Mouse (Mus musculus) midbrain, postnatal 0 days (tissue): ENCODE measurements at regions not wholly inside any gene's neighbourhood (a gene's known extent, or its start where the extent isn't known, plus 50 kb on each side); places are given as distances from the start of the nearest gene placed in this dataset.

ENCODE experiments used
- ATAC-seq: fragments of 200-750 bp; cut with Nextera tagmentation; 2 replicates; pipeline ENCODE4 v1.8.0; 2017; ENCODE audit warnings: moderate number of reproducible peaks, mild to moderate bottlenecking, moderate TSS enrichment, moderate library complexity; ENCODE audit not compliant: low FRiP score
- DNase-seq: peaks from one replicate; pipeline ENCODE4 v3.0.0-alpha.2; 2015; ENCODE audit warnings: low spot score
- H3K27ac ChIP-seq: fragments of 300-500 bp; sonication (generic); 2 replicates; pipeline ENCODE4 v1.5.1; 2014; ENCODE audit warnings: low read depth, mild to moderate bottlenecking, low read length, mixed read lengths
- H3K27me3 ChIP-seq: fragments of 300-500 bp; sonication (generic); 2 replicates; pipeline ENCODE4 v1.6.1; 2014; ENCODE audit warnings: low read length, control low read depth, mixed read lengths; ENCODE audit not compliant: insufficient read depth
- H3K36me3 ChIP-seq: fragments of 300-500 bp; sonication (generic); 2 replicates; pipeline ENCODE4 v1.6.1; 2014; ENCODE audit warnings: low read length, control low read depth, mixed read lengths; ENCODE audit not compliant: insufficient read depth
- H3K4me1 ChIP-seq: fragments of 300-500 bp; sonication (generic); 2 replicates; pipeline ENCODE4 v1.6.1; 2014; ENCODE audit warnings: mild to moderate bottlenecking, control low read depth, antibody characterized with exemption, low read length, mixed read lengths; ENCODE audit not compliant: insufficient read depth
- H3K4me2 ChIP-seq: fragments of 300-500 bp; sonication (generic); 2 replicates; pipeline ENCODE4 v1.6.1; 2014; ENCODE audit warnings: low read depth, mild to moderate bottlenecking, low read length, mixed read lengths; ENCODE audit not compliant: poor library complexity, severe bottlenecking
- H3K4me3 ChIP-seq: fragments of 300-500 bp; sonication (generic); 2 replicates; pipeline ENCODE4 v1.5.1; 2014; ENCODE audit warnings: low read depth, mild to moderate bottlenecking, low read length, moderate library complexity
- H3K9ac ChIP-seq: fragments of 300-500 bp; sonication (generic); replicated peaks from 2 replicates; pipeline ENCODE4 v1.6.1; 2014; ENCODE audit warnings: mild to moderate bottlenecking, low read length, moderate library complexity, mixed read lengths; ENCODE audit not compliant: poor library complexity, severe bottlenecking
- H3K9me3 ChIP-seq: fragments of 300-500 bp; sonication (generic); 2 replicates; pipeline ENCODE4 v1.6.1; 2016; ENCODE audit warnings: low read length, control low read depth
- CTCF ChIP-seq: IDR thresholded peaks from 2 replicates; pipeline ENCODE4 v1.5.1; 2016; ENCODE audit warnings: antibody characterized with exemption, mild to moderate bottlenecking
- WGBS: fragments of 180-500 bp; shearing (Covaris S2); extraction: QIAGEN DNeasy Blood & Tissue Kit; methylation state at CpG from one replicate; pipeline ENCODE4 v1.1.7; 2014; 5-methylcytosine and 5-hydroxymethylcytosine counted together

GRCm38 (mm10) chr15:25146371-25146770, 267.2 kb downstream of the Basp1 start:
- 86% methylated on average over 1 of the region's 1 CpGs for WGBS
- H3K27me3 ChIP-seq = no peaks in the 10 kb centered on the region
- H3K27ac ChIP-seq = no peak overlapping the region
- DNase-seq = no peak
- H3K36me3 ChIP-seq = no peaks in the 10 kb centered on the region
- no peak for TF ChIP-seq CTCF
- H3K9ac ChIP-seq = no peak overlapping the region
- ATAC-seq = no peak
- H3K9me3 ChIP-seq = no peaks in the 10 kb centered on the region
- no peaks in the 10 kb centered on the region for H3K4me1 ChIP-seq
- no peak overlapping the region for H3K4me3 ChIP-seq
- H3K4me2 ChIP-seq = no peak overlapping the region

- Histone ChIP-seq H3K4me1 (no peaks in the 10 kb centered on the region), H3K27me3 (no peaks in the 10 kb centered on the region), H3K9ac (no peak overlapping the region), H3K36me3 (no peaks in the 10 kb centered on the region), H3K4me2 (no peak overlapping the region), H3K9me3 (no peaks in the 10 kb centered on the region), H3K4me3 (no peak overlapping the region), H3K27ac (no peak overlapping the region)
- DNase-seq (no peak), ATAC-seq (no peak)
- peak; percentile 39 for TF ChIP-seq CTCF
- 88% methylated on average over 1 of the region's 1 CpGs for WGBS
Observed at GRCm38 (mm10) chr15:25144228-25144627, 269.3 kb downstream of the Basp1 start.

- peak; percentile 49 for DNase-seq
- Histone ChIP-seq H3K36me3 (no peaks in the 10 kb centered on the region), H3K27me3 (no peaks in the 10 kb centered on the region), H3K27ac (0 out of 2 replicates have a peak overlapping the region, but pooled peaks have one; percentile 18), H3K4me1 (no peaks in the 10 kb centered on the region), H3K4me2 (no peak overlapping the region), H3K4me3 (no peak overlapping the region), H3K9me3 (no peaks in the 10 kb centered on the region), H3K9ac (no peak overlapping the region)
- 61% methylated on average over 9 of the region's 9 CpGs for WGBS
- ATAC-seq = peak; percentile 65
- TF ChIP-seq CTCF = no peak
Observed at GRCm38 (mm10) chr15:25140389-25141181, 273.0 kb downstream of the Basp1 start.

GRCm38 (mm10) chr15:25137091-25137490, 276.5 kb downstream of the Basp1 start:
- WGBS = 8% methylated on average over 3 of the region's 3 CpGs
- no peak for DNase-seq
- ATAC-seq = peak; percentile 38; the same call in 1 of the 2 replicates
- no peaks in the 10 kb centered on the region for H3K36me3 ChIP-seq
- no peaks in the 10 kb centered on the region for H3K27me3 ChIP-seq
- no peak overlapping the region for H3K4me2 ChIP-seq
- no peak overlapping the region for H3K27ac ChIP-seq
- H3K9me3 ChIP-seq = no peaks in the 10 kb centered on the region
- TF ChIP-seq CTCF = no peak
- H3K4me1 ChIP-seq = no peaks in the 10 kb centered on the region
- H3K4me3 ChIP-seq = no peak overlapping the region
- H3K9ac ChIP-seq = no peak overlapping the region

- DNase-seq = no peak
- no peak for TF ChIP-seq CTCF
- no peak for ATAC-seq
- no peak overlapping the region for H3K9ac ChIP-seq
- H3K27me3 ChIP-seq = no peaks in the 10 kb centered on the region
- H3K4me3 ChIP-seq = no peak overlapping the region
- H3K36me3 ChIP-seq = no peaks in the 10 kb centered on the region
- H3K9me3 ChIP-seq = no peaks in the 10 kb centered on the region
- no peak overlapping the region for H3K27ac ChIP-seq
- H3K4me1 ChIP-seq = no peaks in the 10 kb centered on the region
- H3K4me2 ChIP-seq = no peak overlapping the region
- WGBS = 86% methylated on average over 19 of the region's 19 CpGs
Observed at GRCm38 (mm10) chr15:25135471-25136262, 277.9 kb downstream of the Basp1 start.

GRCm38 (mm10) chr15:25130096-25130495, 283.5 kb downstream of the Basp1 start:
- no peak overlapping the region for H3K4me3 ChIP-seq
- no peak for DNase-seq
- H3K27ac ChIP-seq = no peak overlapping the region
- 47% methylated on average over 6 of the region's 6 CpGs for WGBS
- H3K36me3 ChIP-seq = no peaks in the 10 kb centered on the region
- H3K4me1 ChIP-seq = no peaks in the 10 kb centered on the region
- H3K27me3 ChIP-seq = no peaks in the 10 kb centered on the region
- no peak for ATAC-seq
- H3K4me2 ChIP-seq = no peak overlapping the region
- H3K9me3 ChIP-seq = no peaks in the 10 kb centered on the region
- no peak overlapping the region for H3K9ac ChIP-seq
- TF ChIP-seq CTCF = no peak
